Mouse (Mus musculus) Muller cell, postnatal 12 days (primary cell): ENCODE data around the gene Gm7361.
A peak's percentile ranks its signal among the peaks of the same experiment; 100 is the strongest.
"Not testable (repeated sequence)": the region's sequence is repeated elsewhere in the genome, so short reads cannot be mapped to it uniquely, and the experiment has no call there.

Source experiments
- DNase-seq: peaks from one replicate; pipeline ENCODE4 v3.0.0-alpha.2; 2015; ENCODE audit errors: inconsistent ontology term

Gm7361 gene

GRCm38 (mm10) chr5:26257391-26257790, at the start of gene Gm7361:
TSS of gene Gm7361 (plus strand) at chr5:26257691.
- not testable (repeated sequence) for DNase-seq

GRCm38 (mm10) chr5:26211030-26211429, 46.5 kb upstream of the Gm7361 start:
- no peak for DNase-seq

DNA sequence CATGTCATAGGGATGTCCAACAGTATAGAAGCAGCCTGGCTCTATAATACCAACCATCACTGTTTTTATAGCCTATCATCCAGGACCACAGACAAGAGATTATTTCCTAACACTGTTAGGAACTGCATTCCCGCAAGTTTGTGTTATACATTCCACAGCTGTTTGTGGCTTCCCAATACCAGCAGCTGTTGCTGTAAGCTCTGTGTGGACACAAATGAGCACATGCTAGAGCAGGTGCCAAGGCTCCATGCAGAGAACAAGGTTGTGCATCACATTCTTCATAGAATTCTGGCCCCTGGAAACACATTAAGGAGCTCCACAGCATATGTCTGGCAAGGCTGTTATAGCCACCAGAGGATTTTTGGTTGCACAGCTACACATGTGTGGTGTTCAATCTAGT, 35.4 kb upstream of the Gm7361 start:
- peak; percentile 59 for DNase-seq

- not testable (repeated sequence) for DNase-seq
These were observed 9.2 kb downstream of the Gm7361 start for GRCm38 (mm10) chr5:26266656-26267055.

GRCm38 (mm10) chr5:26280361-26280760, 22.9 kb downstream of the Gm7361 start:
- no peak for DNase-seq

DNA sequence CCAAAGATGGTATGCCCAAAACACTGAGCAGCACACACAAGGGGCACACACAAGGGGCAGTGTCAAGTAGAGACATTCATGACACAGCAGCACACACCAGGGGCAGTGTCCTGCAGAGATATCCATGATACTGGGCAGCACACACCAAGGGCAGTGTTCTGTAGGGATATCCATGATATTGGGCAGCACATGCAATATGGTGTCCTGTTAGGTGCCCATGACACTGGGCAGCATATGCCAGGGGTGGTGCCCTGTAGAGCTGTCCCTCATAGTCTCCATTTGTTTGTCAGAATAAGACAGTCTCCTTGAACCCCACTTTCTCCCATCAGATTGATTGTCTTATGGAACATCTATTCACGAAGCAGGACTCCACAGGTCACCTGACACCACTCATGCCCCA, 24.2 kb downstream of the Gm7361 start:
- no peak for DNase-seq

GRCm38 (mm10) chr5:26282282-26282681, 24.8 kb downstream of the Gm7361 start:
- DNase-seq, result peak; percentile 40

DNA sequence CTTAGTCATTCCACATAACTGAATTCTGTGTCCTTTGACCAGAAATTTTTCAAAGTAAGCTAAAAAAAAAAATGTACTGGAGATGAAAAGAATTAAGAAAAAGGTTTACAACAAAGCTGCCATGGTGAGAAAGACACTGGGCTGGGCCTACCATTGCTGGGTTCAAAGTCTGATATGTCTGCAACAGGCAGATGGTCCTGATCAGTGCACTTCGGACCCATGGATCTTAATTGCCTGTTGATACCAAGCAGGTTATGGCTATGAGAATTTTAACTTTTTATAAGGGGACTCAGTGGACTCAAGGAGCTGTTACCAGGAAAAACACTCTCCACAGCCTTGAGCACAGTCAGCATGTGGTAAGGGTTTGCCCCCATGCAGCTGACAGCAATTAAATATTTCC, 25.9 kb downstream of the Gm7361 start:
- DNase-seq, result no peak

GRCm38 (mm10) chr5:26291621-26292020, 34.1 kb downstream of the Gm7361 start:
- no peak for DNase-seq

GRCm38 (mm10) chr5:26293258-26293657, 35.8 kb downstream of the Gm7361 start:
- no peak for DNase-seq
